Mouse (Mus musculus): ENCODE results near the gene Kirrel3. TPM values are rescaled to one million over a fixed set of nuclear protein-coding genes. Genes with fewer than 3 reads are reported as not detected.

The Kirrel3 gene
- polyA plus RNA-seq, 1 experiment from 2014 or later, result 50.5 TPM

- peak; percentile 63; the same call in 1 of the 2 replicates for ATAC-seq (replicated peaks)
Measured at GRCm38 (mm10) chr9:34861775-34862174, 376.1 kb downstream of the Kirrel3 start.

GRCm38 (mm10) chr9:34865606-34866005, 379.9 kb downstream of the Kirrel3 start:
- no peak overlapping the region for H3K4me3 ChIP-seq
- no peaks in the 10 kb centered on the region for H3K9me3 ChIP-seq
- no peak overlapping the region for H3K27ac ChIP-seq
- H3K4me1 ChIP-seq, result peaks cover 14% of the 10 kb centered on the region; the same call in 1 of the 2 replicates
- no peak overlapping the region for H3K4me2 ChIP-seq
- H3K27me3 ChIP-seq (replicated peaks), result no peaks in the 10 kb centered on the region
- H3K36me3 ChIP-seq (replicated peaks), result no peaks in the 10 kb centered on the region
- no peak for ATAC-seq (replicated peaks)
- 87% methylated on average over 6 of the region's 6 CpGs for WGBS
- no peak overlapping the region for H3K9ac ChIP-seq

More at GRCm38 (mm10) chr9:34861775-34862174, 376.1 kb downstream of the Kirrel3 start:
- H3K27me3 ChIP-seq (replicated peaks), result no peaks in the 10 kb centered on the region
- peaks cover 11% of the 10 kb centered on the region; the same call in 1 of the 2 replicates for H3K4me1 ChIP-seq
- no peak overlapping the region for H3K27ac ChIP-seq
- no peaks in the 10 kb centered on the region for H3K9me3 ChIP-seq
- no peak overlapping the region for H3K9ac ChIP-seq
- H3K4me2 ChIP-seq, result no peak overlapping the region
- H3K36me3 ChIP-seq (replicated peaks), result no peaks in the 10 kb centered on the region
- H3K4me3 ChIP-seq, result no peak overlapping the region
- 52% methylated on average over 2 of the region's 2 CpGs for WGBS

GRCm38 (mm10) chr9:34871316-34871966, 385.7 kb downstream of the Kirrel3 start:
- H3K9ac ChIP-seq, result no peak overlapping the region
- ATAC-seq (replicated peaks), result peak; percentile 75
- whole genome bisulfite sequencing, result 16% methylated on average over 15 of the region's 15 CpGs

GRCm38 (mm10) chr9:34875238-34875637, 389.5 kb downstream of the Kirrel3 start:
- no peak overlapping the region for H3K27ac ChIP-seq
- H3K4me1 ChIP-seq, result peaks cover 13% of the 10 kb centered on the region
- H3K4me2 ChIP-seq, result no peak overlapping the region
- ATAC-seq (replicated peaks), result no peak
- no peaks in the 10 kb centered on the region for H3K36me3 ChIP-seq (replicated peaks)
- H3K9me3 ChIP-seq, result no peaks in the 10 kb centered on the region
- WGBS, result 79% methylated on average over 6 of the region's 6 CpGs
- H3K9ac ChIP-seq, result no peak overlapping the region
- H3K27me3 ChIP-seq (replicated peaks), result 0 out of 2 replicates have a peak, but pooled peaks cover 3% of the 10 kb centered on the region
- H3K4me3 ChIP-seq, result no peak overlapping the region

More at GRCm38 (mm10) chr9:34871316-34871966, 385.7 kb downstream of the Kirrel3 start:
- Histone ChIP-seq H3K4me2 (no peak overlapping the region), H3K27ac (peak overlapping the region; percentile 32), H3K9me3 (no peaks in the 10 kb centered on the region), H3K36me3 (replicated peaks) (no peaks in the 10 kb centered on the region), H3K4me1 (peaks cover 17% of the 10 kb centered on the region), H3K4me3 (no peak overlapping the region), H3K27me3 (replicated peaks) (0 out of 2 replicates have a peak, but pooled peaks cover 2% of the 10 kb centered on the region)

- no peak overlapping the region for H3K4me3 ChIP-seq
- H3K4me2 ChIP-seq, result no peak overlapping the region
- no peak overlapping the region for H3K9ac ChIP-seq
- H3K27ac ChIP-seq, result no peak overlapping the region
- no peaks in the 10 kb centered on the region for H3K36me3 ChIP-seq (replicated peaks)
- H3K9me3 ChIP-seq, result no peaks in the 10 kb centered on the region
- 0 out of 2 replicates have a peak, but pooled peaks cover 3% of the 10 kb centered on the region for H3K27me3 ChIP-seq (replicated peaks)
- no peak for ATAC-seq (replicated peaks)
- peaks cover 7% of the 10 kb centered on the region for H3K4me1 ChIP-seq
- 64% methylated on average over 3 of the region's 3 CpGs for WGBS
Measured at GRCm38 (mm10) chr9:34877186-34877585, 391.5 kb downstream of the Kirrel3 start.

GRCm38 (mm10) chr9:34877799-34878198, 392.1 kb downstream of the Kirrel3 start:
- WGBS, result 64% methylated on average over 3 of the region's 3 CpGs
- H3K27me3 ChIP-seq (replicated peaks), result 0 out of 2 replicates have a peak, but pooled peaks cover 3% of the 10 kb centered on the region
- H3K36me3 ChIP-seq (replicated peaks), result no peaks in the 10 kb centered on the region
- H3K4me3 ChIP-seq, result no peak overlapping the region
- no peak overlapping the region for H3K4me2 ChIP-seq
- no peak for ATAC-seq (replicated peaks)
- H3K27ac ChIP-seq, result no peak overlapping the region
- peaks cover 10% of the 10 kb centered on the region for H3K4me1 ChIP-seq
- no peak overlapping the region for H3K9ac ChIP-seq
- no peaks in the 10 kb centered on the region for H3K9me3 ChIP-seq

GRCm38 (mm10) chr9:34881750-34882149, 396.1 kb downstream of the Kirrel3 start:
- no peak overlapping the region for H3K4me3 ChIP-seq
- H3K27me3 ChIP-seq (replicated peaks), result no peaks in the 10 kb centered on the region
- no peaks in the 10 kb centered on the region for H3K9me3 ChIP-seq
- WGBS, result 28% methylated on average over 5 of the region's 5 CpGs
- no peak overlapping the region for H3K4me2 ChIP-seq
- no peak overlapping the region for H3K9ac ChIP-seq
- H3K4me1 ChIP-seq, result peaks cover 13% of the 10 kb centered on the region
- ATAC-seq (replicated peaks), result 0 out of 2 replicates have a peak, but pooled peaks have one; percentile 24
- H3K36me3 ChIP-seq (replicated peaks), result no peaks in the 10 kb centered on the region
- no peak overlapping the region for H3K27ac ChIP-seq

- H3K27ac ChIP-seq, result no peak overlapping the region
- H3K27me3 ChIP-seq (replicated peaks), result no peaks in the 10 kb centered on the region
- peaks cover 17% of the 10 kb centered on the region for H3K4me1 ChIP-seq
- H3K9me3 ChIP-seq, result no peaks in the 10 kb centered on the region
- no peak for ATAC-seq (replicated peaks)
- H3K4me2 ChIP-seq, result no peak overlapping the region
- H3K9ac ChIP-seq, result no peak overlapping the region
- 6% methylated on average over 2 of the region's 2 CpGs for WGBS
- H3K36me3 ChIP-seq (replicated peaks), result no peaks in the 10 kb centered on the region
- H3K4me3 ChIP-seq, result no peak overlapping the region
Measured at GRCm38 (mm10) chr9:34882211-34882610, 396.5 kb downstream of the Kirrel3 start.

GRCm38 (mm10) chr9:34883122-34883521, 397.4 kb downstream of the Kirrel3 start:
- no peak overlapping the region for H3K4me2 ChIP-seq
- no peak overlapping the region for H3K9ac ChIP-seq
- no peaks in the 10 kb centered on the region for H3K27me3 ChIP-seq (replicated peaks)
- no peak for ATAC-seq (replicated peaks)
- peaks cover 17% of the 10 kb centered on the region for H3K4me1 ChIP-seq
- H3K27ac ChIP-seq, result no peak overlapping the region
- WGBS, result 30% methylated on average over 4 of the region's 4 CpGs
- H3K9me3 ChIP-seq, result no peaks in the 10 kb centered on the region
- no peak overlapping the region for H3K4me3 ChIP-seq
- no peaks in the 10 kb centered on the region for H3K36me3 ChIP-seq (replicated peaks)

GRCm38 (mm10) chr9:34884325-34884724, 398.6 kb downstream of the Kirrel3 start:
- no peak for ATAC-seq (replicated peaks)
- H3K4me2 ChIP-seq, result no peak overlapping the region
- H3K27ac ChIP-seq, result no peak overlapping the region
- no peak overlapping the region for H3K9ac ChIP-seq
- no peaks in the 10 kb centered on the region for H3K9me3 ChIP-seq
- no peaks in the 10 kb centered on the region for H3K27me3 ChIP-seq (replicated peaks)
- H3K4me3 ChIP-seq, result no peak overlapping the region
- peaks cover 24% of the 10 kb centered on the region for H3K4me1 ChIP-seq
- 92% methylated on average over 3 of the region's 3 CpGs for WGBS
- H3K36me3 ChIP-seq (replicated peaks), result no peaks in the 10 kb centered on the region

GRCm38 (mm10) chr9:34884942-34885341, 399.2 kb downstream of the Kirrel3 start:
- Histone ChIP-seq H3K36me3 (replicated peaks) (no peaks in the 10 kb centered on the region), H3K9ac (no peak overlapping the region), H3K4me1 (peaks cover 24% of the 10 kb centered on the region), H3K27ac (no peak overlapping the region), H3K4me3 (no peak overlapping the region), H3K27me3 (replicated peaks) (no peaks in the 10 kb centered on the region), H3K4me2 (no peak overlapping the region), H3K9me3 (no peaks in the 10 kb centered on the region)
- no peak for ATAC-seq (replicated peaks)
- 75% methylated on average over 3 of the region's 3 CpGs for WGBS

- 62% methylated on average over 5 of the region's 5 CpGs for WGBS
- Histone ChIP-seq H3K4me2 (no peak overlapping the region), H3K9me3 (no peaks in the 10 kb centered on the region)
Measured at GRCm38 (mm10) chr9:34886746-34887145, 401.1 kb downstream of the Kirrel3 start.

GRCm38 (mm10) chr9:34887196-34887595, 401.5 kb downstream of the Kirrel3 start:
- WGBS, result 16% methylated on average over 2 of the region's 2 CpGs
- no peak overlapping the region for H3K27ac ChIP-seq

More at GRCm38 (mm10) chr9:34886746-34887145, 401.1 kb downstream of the Kirrel3 start:
- H3K27ac ChIP-seq, result no peak overlapping the region
- H3K27me3 ChIP-seq (replicated peaks), result no peaks in the 10 kb centered on the region
- no peak overlapping the region for H3K9ac ChIP-seq
- H3K4me3 ChIP-seq, result no peak overlapping the region
- ATAC-seq (replicated peaks), result no peak
- H3K36me3 ChIP-seq (replicated peaks), result no peaks in the 10 kb centered on the region
- peaks cover 22% of the 10 kb centered on the region for H3K4me1 ChIP-seq

More at GRCm38 (mm10) chr9:34887196-34887595, 401.5 kb downstream of the Kirrel3 start:
- H3K36me3 ChIP-seq (replicated peaks), result no peaks in the 10 kb centered on the region
- no peak for ATAC-seq (replicated peaks)
- no peak overlapping the region for H3K4me2 ChIP-seq
- no peak overlapping the region for H3K9ac ChIP-seq
- H3K9me3 ChIP-seq, result no peaks in the 10 kb centered on the region
- peaks cover 18% of the 10 kb centered on the region for H3K4me1 ChIP-seq
- no peak overlapping the region for H3K4me3 ChIP-seq
- H3K27me3 ChIP-seq (replicated peaks), result no peaks in the 10 kb centered on the region

Data from midbrain, embryonic 15.5 days (tissue).